Mouse (Mus musculus) layer of hippocampus, postnatal 25 days (tissue): ENCODE measurements around the gene Hist1h2ah. TPM values are rescaled to one million over a fixed set of nuclear protein-coding genes. Genes with fewer than 3 reads are reported as not detected.
"Not testable (repeated sequence)": the region's sequence is repeated elsewhere in the genome, so short reads cannot be mapped to it uniquely, and the experiment has no call there.

Source experiments
- DNase-seq, 2 experiments: peaks; one replicate each; pipeline ENCODE4 v3.0.0; 2022; ENCODE audit warnings: mixed read lengths in 2 of 2, low spot score in 1 of 2; ENCODE audit errors: extremely low spot score in 1 of 2
- total RNA-seq, 2 experiments: library from RNA; stranded (reverse); gene quantifications; 2 replicates each; pipeline ENCODE4 v1.2.3; 2021

Gene Hist1h2ah
- 10 to 100 TPM; 22.3 to 38.6 TPM for total RNA-seq

GRCm38 (mm10) chr13:22035267-22036148, at the start of gene Hist1h2ah, which contains the start of gene Hist1h2bk:
Gene Hist1h2ah, minus strand, starts transcription at chr13:22035568.
Gene Hist1h2bk, plus strand, starts transcription at chr13:22035870.
- peak in 1 of 2 experiments; percentile 65 for DNase-seq

DNA sequence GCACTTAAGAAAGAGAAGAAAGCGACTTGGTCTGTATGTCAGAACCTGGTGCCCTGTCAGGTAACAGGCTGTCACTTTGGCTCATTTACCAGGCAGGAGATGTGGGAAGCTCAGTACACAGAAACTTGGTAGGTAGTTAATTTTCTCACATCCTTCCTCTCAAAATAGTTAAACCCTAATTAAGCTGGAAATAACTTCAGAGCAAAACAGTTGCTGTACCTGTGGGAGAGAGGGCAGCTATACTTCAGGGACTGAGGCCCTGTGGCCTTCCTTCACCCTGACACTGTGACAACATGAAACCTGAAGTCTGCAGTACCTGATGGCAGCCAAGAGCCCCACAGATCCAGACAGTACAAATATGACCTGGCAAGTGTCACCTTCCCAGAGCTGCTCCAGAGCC, 48.8 kb upstream of the Hist1h2ah start, which contains the start of gene Vmn1r188:
Gene Vmn1r188, plus strand, starts transcription at position 301 of the 400 bp plus-strand sequence.
- not testable (repeated sequence) for DNase-seq

DNA sequence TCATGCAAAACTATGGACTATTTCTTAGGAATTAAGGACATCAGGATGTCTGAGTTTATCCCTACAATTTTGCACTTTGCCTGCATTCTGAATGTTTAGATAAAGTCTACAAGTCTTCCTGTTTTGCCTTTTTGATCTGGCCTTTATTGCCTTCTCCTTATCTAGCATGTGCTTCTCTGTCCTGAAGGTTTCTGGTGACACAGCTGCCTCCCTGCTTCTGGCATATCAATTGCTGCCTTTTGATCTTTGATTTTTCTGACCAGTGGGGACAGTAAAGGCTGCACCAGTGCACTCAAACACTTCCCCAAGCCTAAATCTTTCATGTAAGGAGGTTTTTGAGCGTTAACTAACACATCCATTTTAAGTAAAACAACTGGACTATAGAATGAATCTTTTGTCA, 28.1 kb upstream of the Hist1h2ah start:
- DNase-seq = no peak

- no peak for DNase-seq
Observed at GRCm38 (mm10) chr13:22061422-22061821, 26.1 kb upstream of the Hist1h2ah start.

DNA sequence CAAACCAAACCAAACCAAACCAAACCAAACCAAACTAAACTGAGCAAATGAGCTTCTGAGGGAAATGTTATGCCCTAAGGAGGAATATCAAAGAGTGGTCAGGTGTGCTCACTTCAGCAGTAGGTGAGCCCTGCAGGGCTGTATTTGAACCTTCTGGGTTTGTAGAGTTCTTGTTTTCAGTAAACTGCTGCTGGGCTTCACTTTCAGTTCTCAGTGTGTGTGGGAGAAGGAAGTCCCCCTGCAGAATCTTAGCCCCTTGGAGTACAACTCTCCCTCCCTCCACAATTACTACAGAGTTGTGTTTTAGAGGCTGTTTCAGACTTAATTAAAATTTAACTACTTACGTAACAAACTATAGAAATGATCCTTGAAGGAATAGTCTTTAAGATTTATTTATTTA, 18.4 kb upstream of the Hist1h2ah start:
- no peak for DNase-seq

GRCm38 (mm10) chr13:22051523-22051859, 16.1 kb upstream of the Hist1h2ah start:
- DNase-seq = no peak

GRCm38 (mm10) chr13:22050591-22051522, 15.5 kb upstream of the Hist1h2ah start:
- DNase-seq = peak; percentile 84 to 86

GRCm38 (mm10) chr13:22049737-22050440, 14.5 kb upstream of the Hist1h2ah start:
- DNase-seq = peak in 1 of 2 experiments; percentile 30

DNA sequence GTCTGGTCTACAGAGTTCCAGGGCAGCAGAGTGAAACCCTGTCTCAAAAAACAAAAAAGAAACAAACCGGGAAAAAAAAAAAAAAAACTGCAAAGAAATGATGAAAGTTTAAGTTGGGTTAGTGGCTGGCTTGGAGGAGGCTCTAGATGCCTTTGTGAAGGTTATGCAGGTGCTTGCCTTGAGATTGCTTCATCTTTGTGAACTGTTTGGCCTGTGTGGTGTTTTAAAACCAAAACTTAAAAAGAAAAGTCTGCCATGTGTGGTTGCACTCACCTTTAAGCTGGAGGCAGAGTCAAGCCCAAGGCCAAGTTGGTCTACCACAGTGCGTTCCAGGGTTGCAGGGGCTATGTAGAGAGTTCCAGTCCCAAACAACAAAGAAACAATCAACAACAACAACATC, 13.7 kb upstream of the Hist1h2ah start:
- no peak for DNase-seq

DNA sequence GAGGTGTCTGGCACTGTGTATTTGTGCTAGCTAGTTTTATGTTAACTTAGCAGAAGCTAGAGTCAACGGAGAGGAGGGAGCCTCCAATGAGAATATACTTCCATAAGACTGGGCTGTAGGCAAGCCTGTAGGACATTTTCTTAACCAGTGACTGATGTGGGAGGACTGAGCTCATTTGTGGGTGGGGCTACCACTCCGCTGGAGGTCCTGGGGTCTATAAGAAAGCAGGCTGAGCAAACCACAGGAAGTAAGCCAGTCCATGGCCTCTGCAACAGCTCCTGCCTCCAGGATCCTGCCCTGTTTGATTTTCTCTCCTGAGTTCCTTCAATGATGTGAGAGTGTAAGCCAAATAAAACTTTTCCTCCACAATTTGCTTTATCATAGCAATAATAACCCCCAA, 9.9 kb upstream of the Hist1h2ah start:
- DNase-seq = no peak

- no peak for DNase-seq
Observed at GRCm38 (mm10) chr13:22044432-22045155, 9.2 kb upstream of the Hist1h2ah start.

- no peak for DNase-seq
Observed at GRCm38 (mm10) chr13:22043503-22044431, 8.4 kb upstream of the Hist1h2ah start.

GRCm38 (mm10) chr13:22042568-22043502, 7.5 kb upstream of the Hist1h2ah start, which contains the start of the genes Hist1h2ag and Hist1h2bj:
Gene Hist1h2ag, minus strand, starts transcription at chr13:22042944.
Gene Hist1h2bj, plus strand, starts transcription at chr13:22043214.
- DNase-seq = peak; percentile 47 to 58

DNA sequence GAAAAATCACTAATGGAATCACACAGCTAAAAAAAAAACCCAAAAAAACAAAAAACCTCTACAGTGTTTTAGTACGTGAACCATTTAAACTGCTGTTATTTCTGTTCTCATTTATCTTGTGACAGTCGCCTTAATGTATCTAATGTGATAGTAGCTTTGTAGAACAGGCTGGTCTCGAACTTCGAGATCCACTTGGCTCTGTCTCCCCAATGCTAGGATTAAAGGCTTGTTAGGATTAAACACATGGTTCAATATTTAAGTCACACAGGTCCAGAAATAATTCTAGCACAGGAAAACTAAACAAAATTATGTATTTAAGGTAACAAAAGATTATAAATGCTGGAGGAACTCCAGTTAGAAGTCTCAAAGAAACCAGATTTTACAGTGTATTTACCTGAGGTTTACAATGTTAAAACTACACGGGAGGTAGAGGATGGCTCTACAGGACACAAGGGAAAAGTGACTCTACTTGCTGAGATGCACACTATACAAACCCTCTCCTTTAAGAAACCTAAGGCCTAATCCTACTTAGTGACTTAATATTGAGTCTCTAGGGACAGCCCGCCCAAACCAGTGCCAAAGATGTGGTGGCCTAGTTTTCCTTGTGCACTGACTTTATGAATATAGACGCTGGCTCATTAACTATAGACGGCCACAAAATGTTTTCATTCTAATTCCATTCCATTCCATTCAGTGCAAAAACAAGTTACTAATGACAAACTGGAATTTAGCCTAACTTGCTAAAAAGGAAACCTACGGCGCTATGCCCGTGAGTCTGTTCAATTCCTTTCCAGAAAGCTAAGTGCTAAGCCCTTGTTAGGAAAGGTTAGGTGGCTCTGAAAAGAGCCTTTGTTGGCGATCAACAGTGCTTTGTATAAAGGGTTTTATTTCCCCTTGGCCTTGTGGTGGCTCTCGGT, 6.5 kb upstream of the Hist1h2ah start:
- no peak for DNase-seq

- DNase-seq = peak; percentile 98 to 99
Observed at GRCm38 (mm10) chr13:22041142-22041536, 5.8 kb upstream of the Hist1h2ah start, which contains the start of gene Hist1h4i. Gene Hist1h4i, minus strand, starts transcription at chr13:22041362.

DNA sequence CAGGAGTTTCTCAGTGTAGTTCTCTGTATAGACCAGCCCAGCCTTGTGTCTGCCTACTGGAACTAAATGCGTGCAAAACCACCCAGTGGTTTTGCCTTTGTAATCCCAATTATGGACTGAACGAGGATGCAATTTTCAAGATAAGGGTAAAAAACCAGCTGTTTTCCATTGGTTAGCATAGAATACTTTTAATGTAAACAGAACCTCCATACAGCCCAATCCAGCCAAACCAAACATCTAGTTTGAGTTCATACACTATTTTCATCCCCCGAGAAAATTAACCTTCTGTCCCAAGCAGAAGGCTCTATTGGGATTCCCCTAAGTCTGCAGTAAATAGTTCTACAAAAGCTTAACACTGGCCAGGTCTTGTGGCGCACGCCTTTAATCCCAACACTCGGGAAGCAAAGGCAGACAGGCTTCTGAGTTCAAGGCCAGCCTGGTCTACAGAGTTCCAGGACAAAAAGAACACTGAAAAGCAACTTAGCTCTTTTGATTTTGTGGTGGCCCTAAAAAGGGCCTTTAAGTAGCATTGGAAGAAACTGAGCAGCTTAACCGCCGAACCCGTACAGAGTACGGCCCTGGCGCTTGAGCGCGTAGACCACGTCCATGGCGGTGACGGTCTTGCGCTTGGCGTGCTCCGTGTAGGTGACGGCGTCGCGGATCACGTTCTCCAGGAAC, 5.2 kb upstream of the Hist1h2ah start:
- DNase-seq = no peak
